In the genomic region with DNA sequence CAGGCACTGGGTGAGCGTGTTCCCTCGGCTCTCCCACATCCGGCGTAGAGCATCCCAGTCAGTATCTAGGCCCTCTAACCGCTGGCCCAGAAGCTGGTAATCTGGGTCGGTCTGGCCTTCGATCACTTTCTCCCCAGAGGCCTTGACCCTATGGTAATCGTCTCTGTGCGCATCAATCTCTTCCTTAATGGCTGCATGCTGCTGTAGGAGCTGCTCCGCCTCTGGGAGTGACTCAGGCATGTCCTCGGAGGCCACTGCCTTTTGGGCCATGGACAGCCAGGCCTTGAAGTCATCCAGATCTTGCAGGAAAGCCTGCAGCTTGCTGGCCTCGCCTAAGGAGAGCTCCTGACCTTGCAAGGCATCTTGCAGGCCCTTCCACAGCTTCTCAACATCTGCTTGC, we compare ENCODE assay signal across 16 mouse cellular contexts.
"Had no signal": no experiment of that assay in that cellular context is flagged by ENCODE, and none has a peak within 500 bp of the region (broad histone marks: within the 10 kb centered on the region; RNA-seq: fewer than 3 reads in every experiment).

No protein-coding gene starts in this region.

- H3K27ac ChIP-seq: kidney, embryonic 15.5 days; left cerebral cortex, adult 2 months; liver, embryonic 13.5 days; lung, embryonic 15.5 days; neural tube, embryonic 13.5 days had no signal

- H3K4me3 ChIP-seq: kidney, embryonic 15.5 days; left cerebral cortex, adult 2 months; liver, embryonic 13.5 days; lung, embryonic 15.5 days; neural tube, embryonic 13.5 days had no signal

- H3K9me3 ChIP-seq: kidney, embryonic 15.5 days; liver, embryonic 13.5 days; lung, embryonic 15.5 days; neural tube, embryonic 13.5 days had no signal

- H3K4me2 ChIP-seq: kidney, embryonic 15.5 days; liver, embryonic 13.5 days; lung, embryonic 15.5 days; midbrain, embryonic 11.5 days; neural tube, embryonic 13.5 days had no signal

- H3K27me3 ChIP-seq: kidney, embryonic 15.5 days; liver, embryonic 13.5 days; lung, embryonic 15.5 days; neural tube, embryonic 13.5 days had no signal

- DNase-seq: kidney, adult 8-10 months; kidney, postnatal 10 days; kidney, postnatal 36 days; layer of hippocampus, postnatal 36 days; liver, embryonic 13.5 days; lung, adult 18-20 months; lung, postnatal 10 days; lung, postnatal 36 days; midbrain, embryonic 14.5 days; thymus, adult 18-20 months; thymus, postnatal 36 days had no signal

- H3K36me3 ChIP-seq: kidney, embryonic 15.5 days; lung, embryonic 15.5 days; neural tube, embryonic 13.5 days had no signal

- H3K4me1 ChIP-seq: liver, embryonic 13.5 days; lung, embryonic 15.5 days had no signal

- H3K9ac ChIP-seq: kidney, embryonic 15.5 days; liver, embryonic 13.5 days; lung, embryonic 15.5 days; neural tube, embryonic 13.5 days had no signal
